Mouse (Mus musculus) urinary bladder, postnatal 36 days (tissue): ENCODE measurements around the gene Agtrap.
"Not testable (repeated sequence)": the region's sequence is repeated elsewhere in the genome, so short reads cannot be mapped to it uniquely, and the experiment has no call there.

Source experiments
- DNase-seq, 2 experiments: peaks; one replicate each; pipeline ENCODE4 v3.0.0; 2022; ENCODE audit warnings: low spot score in 2 of 2, mixed read lengths in 1 of 2

Agtrap gene

DNA sequence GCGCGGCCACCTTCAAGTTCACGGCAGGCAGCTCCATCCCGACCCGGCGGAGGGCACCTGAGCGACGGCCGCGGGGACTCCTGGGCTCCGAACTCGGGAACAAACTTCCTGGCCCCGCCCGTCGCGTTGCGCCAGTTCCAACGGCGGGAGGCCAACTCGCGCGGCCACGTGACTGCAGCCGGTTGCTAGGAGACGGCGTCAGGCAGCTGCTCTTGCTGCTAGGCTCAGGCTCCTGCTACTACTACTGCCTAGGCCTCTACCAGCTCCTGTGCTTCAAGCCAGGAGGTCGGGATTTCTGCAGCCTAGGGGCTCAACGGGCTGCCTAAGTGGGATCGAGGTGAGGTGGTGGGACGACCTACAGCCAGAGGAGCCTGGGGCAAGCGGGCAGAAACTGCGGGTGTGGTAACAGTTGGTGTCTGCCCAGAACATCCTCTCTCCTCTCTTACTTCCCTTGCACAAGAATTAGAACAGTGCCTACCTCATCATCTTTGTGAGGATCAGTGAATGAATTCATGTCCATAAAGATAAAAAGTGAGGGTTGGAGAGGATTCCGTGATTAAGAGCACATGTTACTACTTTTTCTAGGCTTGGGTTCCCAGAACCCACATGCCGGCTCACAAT is at the start of gene Agtrap:
Gene Agtrap (minus strand): TSS at position 125 of the 621 bp plus-strand sequence.
- DNase-seq, result peak; percentile 94 to 95

DNA sequence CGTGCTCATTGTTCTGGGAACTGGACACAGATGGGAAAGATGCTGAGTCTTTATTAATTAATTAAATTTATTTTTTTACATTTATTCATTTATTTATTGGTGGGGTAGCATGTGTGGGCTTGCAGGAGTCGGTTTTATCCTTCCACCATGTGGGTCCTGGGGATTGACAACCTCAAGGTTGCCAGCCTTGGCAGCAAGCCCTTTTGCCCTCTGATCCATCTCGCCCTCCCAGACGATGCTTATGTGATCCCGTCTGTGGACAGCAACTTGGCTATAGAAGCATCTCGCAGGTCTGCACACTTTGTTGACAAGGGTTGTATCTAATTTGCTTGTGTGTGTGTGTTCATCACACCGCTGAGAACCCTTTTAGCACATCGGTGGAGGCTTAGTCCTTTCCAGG is 49.7 kb upstream of the Agtrap start:
- DNase-seq, result no peak

DNA sequence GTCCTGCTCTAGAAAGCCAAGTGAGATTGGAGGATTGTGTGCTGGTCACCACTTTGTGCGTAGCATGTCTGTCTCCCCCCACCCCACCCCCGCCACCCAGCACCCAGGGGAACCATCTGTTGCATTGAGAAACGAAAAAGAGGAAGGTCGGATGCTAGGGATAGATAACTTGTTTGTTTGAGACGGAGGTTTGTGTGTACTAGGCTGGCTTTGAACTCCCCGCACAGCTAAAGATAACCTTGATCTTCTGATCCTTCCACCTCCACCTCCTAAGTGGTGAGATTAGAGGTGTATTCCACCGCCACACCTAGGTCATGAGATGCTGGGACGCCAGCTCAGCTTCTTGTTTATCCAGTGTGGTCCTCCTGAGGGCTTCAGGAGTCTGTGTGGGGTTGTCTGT is 47.2 kb upstream of the Agtrap start:
- DNase-seq, result no peak

DNA sequence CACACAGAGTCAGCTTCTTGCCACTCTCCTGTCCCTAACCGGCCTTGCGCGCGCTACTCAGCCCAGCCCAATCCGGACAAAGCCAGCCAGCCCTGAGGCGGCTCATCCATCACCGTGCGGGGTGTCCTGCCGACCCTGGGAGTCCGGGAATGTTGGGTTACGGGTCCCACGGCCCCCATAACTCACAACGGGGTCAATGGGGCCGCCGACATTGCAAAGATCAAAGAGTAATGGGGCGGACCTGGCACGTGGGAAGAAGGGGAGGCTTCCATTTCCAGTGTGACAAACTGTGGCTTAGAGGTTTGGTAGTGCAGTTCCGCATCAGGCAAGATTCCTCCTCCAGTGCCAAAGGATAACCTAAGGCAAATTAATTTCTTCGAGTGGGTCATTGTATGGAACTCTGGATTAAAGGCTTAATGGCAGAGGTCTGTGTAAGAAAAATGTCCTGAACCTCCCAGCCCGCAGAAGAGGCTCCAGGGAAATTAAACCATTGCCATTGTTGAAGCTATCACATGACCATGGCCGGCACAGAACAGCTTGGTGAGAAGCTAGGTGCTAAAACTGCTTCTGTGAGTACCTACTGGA is 43.8 kb upstream of the Agtrap start:
- DNase-seq, result no peak

DNA sequence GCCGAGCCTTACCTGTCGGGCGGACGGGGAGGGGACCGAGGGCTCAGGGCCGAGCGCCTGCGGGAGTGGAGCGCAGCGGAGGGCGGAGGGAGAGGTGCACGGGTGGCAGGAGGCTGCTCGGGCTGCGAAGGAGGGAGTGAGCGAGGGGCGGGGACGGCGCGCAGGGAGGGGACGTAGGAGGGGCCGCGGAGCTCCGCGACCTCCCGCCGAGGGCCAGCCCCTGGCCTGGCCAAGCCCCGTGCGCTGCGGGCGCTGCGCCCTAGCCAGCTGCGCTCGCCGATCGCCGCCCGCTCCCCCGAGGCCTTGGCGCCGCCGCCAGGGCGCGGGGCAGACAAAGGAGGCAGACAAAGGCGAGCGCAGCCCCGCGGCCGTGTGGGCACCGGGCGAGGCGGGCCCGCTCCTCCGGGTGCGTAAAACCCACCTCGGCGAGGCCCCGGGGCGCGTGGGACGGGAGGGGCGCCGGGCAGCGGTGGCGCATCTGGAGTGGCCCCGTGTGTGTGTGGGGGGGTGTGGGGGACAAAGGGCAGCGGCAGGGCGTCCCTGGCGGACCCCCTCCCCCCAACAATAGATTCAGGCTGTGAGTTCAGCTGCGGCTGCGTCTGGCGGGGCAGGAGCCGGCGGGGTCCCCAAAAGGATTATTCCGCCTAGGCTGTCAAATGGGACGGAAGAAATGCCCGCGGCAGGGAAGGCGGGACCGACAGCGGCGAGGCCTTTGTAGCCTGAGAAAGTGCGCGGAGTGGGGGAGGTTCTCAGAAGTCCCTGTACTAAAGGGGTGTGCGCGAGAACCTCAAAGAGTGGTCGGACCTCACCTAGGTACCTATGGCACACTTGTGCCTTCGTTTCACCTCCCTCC is 43.0 kb upstream of the Agtrap start, which contains the start of gene Draxin:
Gene Draxin (minus strand): TSS at position 138 of the 853 bp plus-strand sequence.
- DNase-seq, result no peak

DNA sequence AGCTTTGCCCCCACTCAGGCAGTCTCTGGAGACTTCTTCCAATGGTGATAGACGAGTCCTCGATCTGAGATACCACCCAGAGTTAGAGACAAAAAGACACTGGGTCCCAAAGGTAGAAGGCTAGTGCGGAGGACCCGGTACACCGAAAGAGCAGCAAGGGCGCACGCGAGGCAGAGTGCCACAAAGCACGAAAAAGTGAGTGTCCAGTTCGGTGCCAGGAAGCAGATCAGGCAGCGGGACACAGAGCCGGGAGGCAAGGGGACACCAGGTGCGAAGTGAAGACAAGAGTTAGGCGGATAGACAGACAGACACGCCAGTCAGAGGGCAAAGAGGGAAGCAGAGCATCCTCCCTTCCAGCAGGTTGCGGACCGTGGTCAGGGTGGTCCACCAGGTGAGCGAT is 42.3 kb upstream of the Agtrap start, which contains the start of gene Mad2l2:
Gene Mad2l2 (plus strand): TSS at position 252 of the 400 bp plus-strand sequence.
- DNase-seq, result no peak

DNA sequence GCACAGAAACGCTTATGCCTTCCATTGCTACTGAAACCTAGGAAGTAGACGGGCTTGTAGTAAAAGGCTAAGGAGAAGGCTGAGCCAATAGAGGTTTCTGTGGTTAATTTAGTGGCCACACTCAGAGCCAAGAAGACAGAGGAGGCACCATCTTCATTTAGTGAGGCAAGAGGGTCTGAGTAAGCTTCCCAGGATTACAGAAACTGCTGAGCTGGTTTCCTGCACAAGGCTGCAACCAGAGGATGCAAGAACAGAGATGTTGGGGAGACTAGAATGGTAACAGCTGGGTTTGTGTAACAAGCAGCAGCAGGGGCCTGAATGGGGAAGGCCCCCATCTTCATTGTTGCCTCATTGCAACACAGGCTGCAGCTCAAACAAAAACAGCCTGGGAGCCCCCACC is 40.8 kb upstream of the Agtrap start:
- no peak for DNase-seq

DNA sequence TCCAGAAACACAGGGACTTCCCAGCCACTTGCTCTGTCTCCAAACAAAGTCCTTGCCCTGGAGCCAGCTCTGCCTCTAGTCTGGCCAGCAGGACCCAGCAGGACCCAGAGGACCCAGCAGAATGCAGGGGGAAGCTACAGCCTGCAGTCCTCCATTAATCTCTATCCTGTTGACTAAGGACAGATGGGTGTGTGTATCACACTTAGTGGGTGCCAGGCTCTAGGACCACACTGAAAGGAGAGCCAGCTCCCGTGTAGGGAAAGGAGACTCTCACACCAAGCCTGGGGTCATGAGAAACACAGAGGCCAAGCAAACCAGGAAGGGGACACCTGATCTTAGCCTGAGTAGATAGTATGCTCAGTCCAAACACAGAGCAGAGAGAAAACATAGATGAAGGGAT is 40.4 kb upstream of the Agtrap start:
- DNase-seq, result no peak

DNA sequence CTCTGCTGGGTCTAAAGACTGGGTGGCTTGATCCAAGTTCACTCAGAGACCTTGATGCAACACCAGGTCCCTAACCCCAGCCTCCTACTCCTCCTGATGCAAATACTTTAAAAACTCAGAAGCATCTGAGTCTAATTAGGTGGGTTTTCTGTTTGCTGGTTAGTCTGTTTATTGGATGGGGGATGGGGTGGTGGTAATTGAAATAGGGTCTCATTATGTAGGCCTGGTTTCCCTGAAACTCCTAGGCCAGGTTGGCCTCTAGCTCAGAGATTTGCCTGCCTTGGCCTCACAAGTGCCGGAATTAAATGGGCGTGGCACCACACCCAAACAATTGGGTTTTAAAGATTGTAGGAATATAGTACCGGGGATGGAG is 34.8 kb upstream of the Agtrap start:
- DNase-seq, result no peak

DNA sequence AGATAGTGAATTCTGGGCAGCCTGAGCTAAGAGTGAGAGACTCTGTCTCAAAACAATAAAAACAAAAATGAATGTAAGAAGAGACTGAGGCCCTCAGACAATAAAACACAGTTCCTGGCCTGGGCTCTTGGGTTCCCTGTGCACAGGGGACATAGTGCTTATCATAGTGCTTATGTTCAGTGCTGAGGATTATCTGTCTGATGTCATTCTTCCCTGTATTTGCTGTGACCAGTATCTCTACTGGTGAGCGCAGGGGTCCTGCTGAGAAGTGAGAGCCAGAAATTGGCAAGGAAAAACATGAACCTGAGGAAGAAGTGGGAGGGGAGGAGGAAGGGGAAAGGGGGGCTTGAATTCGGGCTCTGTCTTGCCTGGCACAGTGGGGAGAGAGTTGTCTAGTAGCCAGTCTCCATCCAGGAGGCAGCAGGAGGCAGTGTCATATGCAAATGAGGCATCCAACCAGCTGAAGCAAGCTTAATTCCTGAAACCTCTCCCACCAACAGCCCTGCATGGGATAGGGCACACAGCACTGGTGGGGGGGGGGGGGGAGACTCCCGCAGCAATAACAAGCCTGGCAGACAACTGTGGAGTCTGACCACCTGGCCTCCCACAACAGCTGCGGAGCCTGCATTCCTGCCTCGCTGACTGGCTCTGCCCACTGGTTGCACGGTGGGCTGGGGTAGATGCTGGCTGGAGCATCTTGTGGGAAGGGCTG is 34.3 kb upstream of the Agtrap start:
- DNase-seq, result no peak

DNA sequence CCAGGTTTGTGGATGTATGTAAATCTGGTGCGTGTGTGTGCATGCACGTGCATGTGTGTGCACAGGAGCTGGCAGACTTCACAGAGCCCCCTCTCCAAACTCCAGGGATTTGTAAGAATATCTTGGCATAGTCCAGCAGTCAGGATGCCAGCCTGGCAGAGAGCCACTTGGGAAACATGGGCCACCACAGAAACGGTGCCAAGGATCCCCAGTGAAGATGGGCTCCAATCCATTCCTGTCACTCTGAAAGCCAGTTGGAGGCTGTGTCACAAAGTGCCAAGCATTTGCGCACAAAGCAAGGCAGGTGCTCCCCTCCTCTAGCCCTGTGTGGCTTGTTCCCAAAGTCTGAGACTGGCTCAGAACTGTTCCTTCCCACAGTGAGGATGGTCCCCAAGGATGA is 33.5 kb upstream of the Agtrap start:
- DNase-seq, result no peak

DNA sequence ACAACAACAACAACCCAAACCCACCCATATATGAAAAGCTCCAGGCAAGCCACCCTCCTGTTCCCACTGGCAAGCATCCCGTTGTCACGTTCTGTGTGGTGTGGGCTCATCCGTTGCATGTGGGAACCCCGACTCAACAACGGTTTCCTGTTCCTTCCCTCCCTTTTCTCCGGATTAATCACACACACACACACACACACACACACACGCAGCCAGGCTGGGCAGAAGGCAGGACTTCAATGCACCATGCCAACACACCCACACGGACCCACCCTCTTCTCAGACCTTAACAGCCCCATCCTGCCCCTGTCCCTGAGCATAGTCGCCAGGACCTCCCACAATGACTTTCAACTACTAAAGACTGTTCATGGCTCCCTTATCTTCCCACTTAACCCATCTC is 32.7 kb upstream of the Agtrap start:
- no peak for DNase-seq

DNA sequence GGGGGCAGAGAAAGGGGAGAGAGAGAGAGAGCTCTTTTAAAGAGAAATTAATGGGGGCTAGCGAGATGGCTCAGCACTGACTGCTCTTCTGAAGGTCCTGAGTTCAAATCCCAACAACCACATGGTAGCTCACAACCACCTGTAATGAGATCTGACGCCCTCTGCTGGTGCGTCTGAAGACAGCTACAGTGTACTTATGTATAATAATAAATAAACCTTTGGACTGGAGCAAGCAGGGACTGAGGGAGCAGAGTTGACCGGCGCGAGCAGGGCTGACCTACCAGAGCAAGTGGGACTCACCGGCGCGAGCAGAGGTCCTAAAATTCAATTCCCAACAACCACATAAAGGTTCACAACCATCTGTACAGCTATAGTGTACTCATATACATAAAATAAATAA is 31.7 kb upstream of the Agtrap start:
- not testable (repeated sequence) for DNase-seq

DNA sequence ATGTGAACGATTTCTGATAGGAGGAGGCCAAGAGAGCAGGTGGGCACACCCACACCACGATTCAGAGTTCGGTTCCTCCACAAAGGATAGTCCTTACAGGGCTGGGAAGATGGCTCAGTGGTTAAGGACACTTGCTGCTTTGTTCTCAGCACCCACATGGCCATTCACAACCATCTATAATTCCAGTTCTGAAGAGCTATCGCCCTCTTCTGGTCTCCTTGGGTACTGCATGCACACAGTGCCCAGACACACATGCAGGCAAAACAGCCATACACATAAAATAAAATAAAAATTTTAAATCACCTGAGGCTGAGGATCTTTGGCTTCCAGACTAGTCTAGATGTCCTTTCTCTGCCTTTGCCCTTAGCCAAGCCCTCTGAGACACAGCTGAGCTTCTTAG is 29.6 kb upstream of the Agtrap start:
- no peak for DNase-seq

DNA sequence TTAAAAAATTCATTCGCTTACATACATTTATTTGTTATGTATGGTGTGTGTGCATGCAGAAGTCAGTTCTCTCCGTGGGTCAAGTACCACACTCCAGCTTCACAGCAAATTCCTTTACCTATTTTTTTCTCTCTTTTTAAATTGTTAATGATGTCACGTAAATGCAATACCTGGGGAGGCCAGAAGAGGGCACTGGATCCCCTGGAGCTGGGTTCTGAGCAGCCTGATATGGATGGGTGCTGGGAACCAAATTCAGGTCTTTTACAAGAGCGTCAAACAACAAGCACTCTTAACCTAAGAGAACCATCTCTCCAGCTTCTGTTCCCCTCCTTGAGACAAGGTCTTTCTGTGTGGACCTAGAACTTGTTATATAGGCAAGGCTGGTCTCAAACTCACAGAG is 28.8 kb upstream of the Agtrap start:
- DNase-seq, result no peak

DNA sequence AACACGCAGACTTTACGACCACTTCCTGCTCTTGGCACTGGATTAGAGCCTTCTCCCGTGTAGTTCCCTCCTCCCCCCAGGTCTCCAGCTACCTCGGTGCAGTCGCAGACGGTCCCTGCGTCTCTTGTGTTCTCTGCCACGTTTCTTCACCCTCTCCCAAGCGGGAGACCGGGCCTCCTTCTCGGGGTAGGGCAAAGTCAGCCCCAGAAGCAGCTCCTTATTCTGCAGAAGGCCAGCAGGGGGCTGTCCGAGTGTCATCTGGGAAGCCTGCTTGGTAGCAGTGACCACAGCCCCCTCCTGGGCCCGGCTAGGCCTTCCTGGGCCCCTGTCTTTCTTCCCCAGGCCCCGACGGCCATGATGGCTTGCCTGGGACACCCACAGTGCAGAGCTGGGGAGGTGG is 27.6 kb upstream of the Agtrap start:
- peak in 1 of 2 experiments; percentile 34 for DNase-seq

DNA sequence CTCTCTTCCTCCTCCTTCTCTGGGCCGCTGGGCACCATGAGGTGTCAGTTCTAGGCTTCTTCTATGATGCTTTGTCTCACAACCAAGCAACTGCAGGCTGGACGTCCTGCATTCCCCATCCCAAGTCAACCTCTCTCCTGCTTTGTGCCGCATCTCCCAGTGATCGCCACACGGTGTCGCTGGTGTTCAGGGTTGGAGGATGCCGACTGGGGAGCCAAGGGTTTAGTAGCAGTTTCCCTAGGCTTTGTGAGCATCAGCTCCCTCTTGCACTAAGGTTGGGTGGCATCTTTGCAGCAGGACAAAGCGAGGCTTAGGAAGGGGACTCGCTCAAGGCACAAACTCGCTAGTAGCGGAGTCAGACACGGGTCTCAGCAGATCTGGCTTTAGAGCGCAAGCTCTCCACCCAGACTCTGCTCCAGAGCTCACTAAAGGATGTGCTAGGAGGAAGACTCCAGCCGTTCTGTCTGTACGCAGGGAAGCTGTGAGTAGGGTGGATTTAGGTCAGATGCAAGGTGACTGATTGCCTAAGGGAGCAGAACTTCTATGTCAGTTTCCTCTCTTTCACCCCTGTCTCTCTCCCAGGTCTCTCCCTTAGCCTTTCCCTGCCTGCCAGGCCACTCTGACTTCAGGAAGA is 27.0 kb upstream of the Agtrap start:
- DNase-seq, result peak; percentile 72 to 87

DNA sequence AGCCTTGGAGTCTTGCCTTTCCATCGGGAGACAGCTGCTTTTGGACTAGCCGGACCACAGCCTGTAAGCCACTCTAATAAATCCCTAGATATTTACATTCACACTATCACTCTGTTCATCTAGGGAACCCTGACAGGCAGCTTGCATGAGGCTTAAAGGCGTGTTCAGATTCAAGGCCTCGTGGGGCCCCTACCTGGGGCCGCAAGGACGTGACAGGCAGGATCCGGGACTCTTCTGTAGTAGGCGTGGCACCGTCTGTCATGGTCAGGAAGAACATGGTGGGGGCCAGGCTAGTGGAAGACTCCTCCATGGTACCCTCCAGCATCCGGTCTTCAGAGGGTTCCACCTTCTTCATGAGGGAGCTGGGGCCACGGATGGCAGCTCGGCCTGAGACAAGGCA is 24.7 kb upstream of the Agtrap start:
- no peak for DNase-seq

DNA sequence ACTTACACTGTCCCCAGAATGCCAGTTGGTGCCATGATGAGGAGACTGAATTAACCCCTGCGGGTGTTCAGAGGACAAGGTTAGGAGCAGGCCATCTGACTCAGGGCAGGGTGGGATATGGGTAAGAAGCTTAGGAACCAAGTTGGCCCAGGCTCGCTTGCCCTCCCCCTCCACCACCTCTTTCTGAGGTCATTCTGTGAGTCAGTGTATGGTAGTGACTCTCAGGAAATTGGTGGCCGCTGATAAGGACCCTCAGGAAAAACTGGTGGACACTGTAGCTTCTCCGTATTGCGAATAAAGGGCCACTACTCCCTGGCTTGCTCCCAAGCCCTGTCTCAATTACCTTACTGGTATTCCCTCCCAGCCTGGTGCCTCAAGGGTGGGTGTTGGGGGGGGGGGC is 21.4 kb upstream of the Agtrap start:
- DNase-seq, result no peak

DNA sequence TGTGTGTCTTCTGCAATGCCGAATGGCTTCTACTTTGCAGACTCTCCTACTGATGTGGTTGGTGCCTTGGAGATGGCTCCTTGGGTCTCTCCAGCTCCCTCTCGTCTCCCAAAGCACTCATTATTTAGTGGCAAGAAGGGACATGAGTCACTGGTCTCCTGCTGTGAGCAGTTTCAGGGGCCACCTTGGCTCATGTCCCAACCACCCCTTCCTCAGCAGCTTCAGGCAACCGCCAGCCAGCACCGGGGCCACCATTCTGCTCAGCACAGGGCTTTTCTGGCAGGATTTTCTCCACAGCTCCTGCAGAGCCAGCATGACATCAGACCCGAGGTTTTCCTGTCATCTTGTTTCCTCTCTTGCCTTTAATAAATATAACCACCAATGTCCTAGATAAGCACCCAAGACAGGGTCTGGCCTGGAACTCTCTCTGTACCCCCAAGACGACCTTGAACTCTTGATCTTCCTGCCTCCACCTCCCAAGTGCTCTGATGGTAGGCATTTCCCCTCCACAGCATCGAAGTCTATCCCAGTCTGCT is 20.8 kb upstream of the Agtrap start:
- DNase-seq, result no peak

DNA sequence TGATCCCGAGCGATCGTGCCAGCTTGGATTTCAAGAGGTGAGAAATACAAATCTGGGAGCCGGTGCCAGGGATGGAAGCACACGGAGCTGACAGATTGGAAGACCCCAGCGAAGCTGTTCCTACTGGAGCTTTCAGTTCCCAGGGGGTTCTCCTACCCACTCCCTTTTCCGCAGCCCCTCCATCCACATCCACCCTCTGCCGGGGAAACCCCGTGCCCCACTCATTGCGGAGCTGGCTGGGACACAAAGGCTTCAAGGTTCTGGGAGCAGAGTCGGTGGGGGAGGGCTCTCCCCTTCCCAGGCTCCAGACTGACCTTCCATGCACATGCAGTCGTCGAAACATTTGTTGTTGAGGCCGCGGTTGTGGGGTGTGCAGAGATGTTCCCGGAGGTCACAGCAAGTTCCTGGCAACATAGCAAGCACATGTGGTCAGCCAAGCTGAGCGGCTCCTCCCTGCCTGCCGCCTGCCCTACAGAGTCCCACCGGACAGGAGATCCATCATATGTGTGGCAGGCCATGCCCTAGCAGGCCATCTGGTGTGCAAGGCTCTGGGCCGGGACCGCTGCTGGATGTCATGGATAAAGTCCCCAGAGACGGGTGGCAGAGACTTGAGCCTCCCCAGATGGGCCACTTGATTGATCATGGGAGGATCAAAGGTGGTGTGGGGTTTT is 19.9 kb upstream of the Agtrap start:
- DNase-seq, result no peak
